Mouse (Mus musculus): ENCODE results near the gene Dock10.

GRCm38 (mm10) chr1:80459923-80460322 lies 298.4 kb downstream of the Dock10 start:
- no peak for TF ChIP-seq POLR2A (IDR thresholded peaks at IDR 0.05; ENCODE audit: borderline replicate concordance, control insufficient read depth, low read depth, low read length)
- TF ChIP-seq CTCF (IDR thresholded peaks at IDR 0.05; ENCODE audit: control insufficient read depth, insufficient read depth, low read length): no peak
